Mouse (Mus musculus): ENCODE measurements around the gene Olfr1280. TPM values are rescaled to one million over a fixed set of nuclear protein-coding genes. Genes with fewer than 3 reads are reported as not detected.

Gene Olfr1280
- polyA plus RNA-seq (2012; rRNA removed), result not detected in 2 replicates

GRCm38 (mm10) chr2:111313717-111314116 lies at the start of gene Olfr1280:
Olfr1280 (plus strand) TSS chr2:111314017.

DNA sequence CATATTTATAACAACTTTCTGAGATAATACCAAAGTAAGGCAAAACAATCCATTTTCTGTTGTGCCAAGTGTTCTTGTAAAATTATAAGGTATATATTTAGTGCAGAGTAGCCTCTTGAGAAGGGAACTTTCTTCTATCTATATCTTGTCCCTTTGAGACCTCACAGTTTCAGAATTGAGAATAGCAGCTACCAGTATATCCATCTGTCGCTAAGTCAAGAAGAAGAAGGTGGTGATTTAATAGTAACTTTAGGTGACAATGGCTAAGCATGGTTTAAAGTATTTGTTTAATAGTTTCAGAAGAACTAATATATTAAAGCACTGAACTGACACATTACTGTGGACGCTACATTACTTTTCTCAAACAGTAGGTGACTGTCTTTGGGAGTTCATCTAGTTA lies 39.8 kb upstream of the Olfr1280 start, which contains the start of gene Olfr1277:
Olfr1277 (minus strand) TSS at position 101 of the 400 bp plus-strand sequence.

DNA sequence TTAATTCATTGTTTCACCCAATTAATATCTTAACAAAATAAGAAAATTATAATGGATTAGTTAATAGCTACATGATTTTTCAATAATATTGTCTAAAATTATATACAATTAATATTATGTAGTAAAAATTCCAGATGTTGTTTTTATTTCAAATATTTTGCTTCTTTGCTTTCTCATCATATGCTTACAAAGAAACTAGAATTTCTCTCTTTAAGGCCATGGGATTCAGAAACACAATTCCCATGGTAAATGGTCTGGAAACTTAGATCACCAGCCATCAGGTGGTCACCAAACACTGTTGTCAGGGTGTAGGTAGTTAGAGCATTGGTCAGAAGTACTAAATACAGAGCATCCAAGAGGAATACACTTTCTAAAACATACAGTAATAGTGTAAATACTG lies 24.0 kb upstream of the Olfr1280 start, which contains the start of gene Olfr1278:
Olfr1278 (plus strand) TSS at position 301 of the 400 bp plus-strand sequence.

DNA sequence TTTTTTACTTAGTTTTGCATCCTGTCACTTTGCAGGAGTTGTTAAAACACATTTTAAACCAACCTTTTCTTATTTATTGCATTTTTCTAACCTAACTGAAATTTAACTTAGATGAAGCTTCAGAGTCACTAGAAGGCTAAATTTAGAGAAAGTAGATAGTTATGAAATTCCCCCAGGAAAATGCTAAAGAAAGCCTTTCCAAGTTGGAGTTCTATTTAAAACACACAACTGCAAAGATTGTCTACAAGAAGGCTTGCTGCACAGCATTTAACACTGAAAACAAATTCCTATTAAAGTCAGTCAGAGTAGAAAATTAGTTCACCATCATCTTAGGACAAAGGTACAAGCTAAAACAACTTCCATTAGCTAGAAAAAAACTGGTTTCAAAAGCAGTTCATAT lies 13.4 kb upstream of the Olfr1280 start, which contains the start of gene Olfr1279:
Olfr1279 (plus strand) TSS at position 262 of the 400 bp plus-strand sequence.

DNA sequence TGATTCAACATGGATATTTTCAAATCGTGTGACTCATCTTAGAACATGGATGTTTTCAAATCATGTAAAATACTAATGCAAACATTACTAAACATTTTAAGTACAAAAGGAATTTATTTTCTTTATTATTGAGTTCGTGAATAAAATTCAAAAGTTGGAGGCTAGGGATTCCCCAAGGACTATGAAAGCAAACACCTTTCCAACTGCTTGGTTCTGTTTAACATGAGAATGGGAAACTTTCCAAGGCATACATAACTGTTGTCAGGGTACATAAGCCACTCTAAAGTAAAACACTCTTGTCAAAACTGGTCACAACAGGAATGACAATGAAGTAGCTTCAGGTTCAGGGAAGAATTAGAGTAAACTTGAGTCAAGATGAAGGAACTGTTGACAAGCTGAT lies 12.4 kb downstream of the Olfr1280 start, which contains the start of gene Olfr1281:
Olfr1281 (plus strand) TSS at position 301 of the 400 bp plus-strand sequence.

DNA sequence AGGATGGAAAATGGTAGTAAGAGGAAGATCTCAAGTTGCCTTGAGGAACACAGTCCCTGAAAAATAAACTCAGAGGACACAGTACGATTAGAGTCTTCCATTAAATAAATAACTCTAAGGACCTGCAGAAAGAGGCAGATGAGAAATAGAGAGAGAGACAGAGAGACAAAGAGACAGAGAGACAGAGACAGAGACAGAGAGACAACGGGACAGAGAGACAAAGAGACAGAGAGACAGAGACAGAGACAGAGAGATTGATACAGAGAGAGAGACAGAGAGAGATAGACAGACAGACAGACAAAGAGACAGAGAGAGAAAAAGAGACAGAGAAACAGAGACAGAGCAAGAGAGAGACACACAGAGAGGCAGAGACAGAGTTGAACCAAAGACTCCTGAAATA lies 22.2 kb downstream of the Olfr1280 start, which contains the start of gene Olfr1282:
Olfr1282 (minus strand) TSS at position 101 of the 400 bp plus-strand sequence.

DNA sequence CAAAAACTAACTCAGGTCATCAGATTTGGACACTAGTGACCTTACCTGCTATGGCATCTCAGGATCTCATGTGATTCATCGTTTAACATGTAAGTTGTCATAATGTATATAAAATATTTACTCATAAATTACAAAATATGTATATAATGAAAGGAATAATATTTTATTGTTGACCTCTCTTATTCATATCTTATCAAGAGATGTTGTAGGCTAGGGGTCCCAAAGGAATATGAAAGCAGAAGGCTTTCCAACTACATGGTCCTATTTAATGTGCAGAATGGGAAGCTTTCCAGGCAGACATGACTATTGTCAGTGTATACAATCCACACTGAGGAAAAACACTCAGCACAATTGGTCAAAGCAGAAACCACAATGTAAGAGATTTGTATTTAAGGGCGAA lies 52.7 kb downstream of the Olfr1280 start, which contains the start of gene Olfr1283:
Olfr1283 (plus strand) TSS at position 301 of the 400 bp plus-strand sequence.

GRCm38 (mm10) chr2:111375222-111375621 lies 61.4 kb downstream of the Olfr1280 start, which contains the start of gene Olfr1284:
Olfr1284 (plus strand) TSS chr2:111375522.

Other genes with a start within 250 kb of the Olfr1280 start
- gene Gm13941, start 208.0 kb upstream of the Olfr1280 start, polyA plus RNA-seq (2012; rRNA removed), result not detected in 2 replicates
- not detected in 2 replicates for gene Gm15130, start 161.1 kb upstream of the Olfr1280 start, polyA plus RNA-seq (2012; rRNA removed)
- gene 4930430A15Rik, start 84.4 kb upstream of the Olfr1280 start, polyA plus RNA-seq (2012; rRNA removed), result not detected in 2 replicates
- not detected in 2 replicates for gene Olfr1275, start 78.7 kb upstream of the Olfr1280 start, polyA plus RNA-seq (2012; rRNA removed)
- not detected in 2 replicates for gene Olfr1276, start 59.5 kb upstream of the Olfr1280 start, polyA plus RNA-seq (2012; rRNA removed)
- gene Olfr1277, start 39.9 kb upstream of the Olfr1280 start, polyA plus RNA-seq (2012; rRNA removed), result not detected in 2 replicates
- gene Olfr1278, start 23.9 kb upstream of the Olfr1280 start, polyA plus RNA-seq (2012; rRNA removed), result not detected in 2 replicates
- not detected in 2 replicates for gene Olfr1279, start 13.4 kb upstream of the Olfr1280 start, polyA plus RNA-seq (2012; rRNA removed)
- gene Olfr1281, start 12.5 kb downstream of the Olfr1280 start, polyA plus RNA-seq (2012; rRNA removed), result not detected in 2 replicates
- not detected in 2 replicates for gene Olfr1282, start 22.1 kb downstream of the Olfr1280 start, polyA plus RNA-seq (2012; rRNA removed)
- not detected in 2 replicates for gene Olfr1283, start 52.8 kb downstream of the Olfr1280 start, polyA plus RNA-seq (2012; rRNA removed)
- gene Olfr1284, start 61.5 kb downstream of the Olfr1280 start, polyA plus RNA-seq (2012; rRNA removed), result not detected in 2 replicates
- gene Olfr1286, start 109.1 kb downstream of the Olfr1280 start, polyA plus RNA-seq (2012; rRNA removed), result not detected in 2 replicates
- gene Olfr1287, start 135.1 kb downstream of the Olfr1280 start, polyA plus RNA-seq (2012; rRNA removed), result not detected in 2 replicates
- not detected in 2 replicates for gene Olfr1288, start 160.1 kb downstream of the Olfr1280 start, polyA plus RNA-seq (2012; rRNA removed)
- not detected in 2 replicates for gene Olfr1289, start 166.8 kb downstream of the Olfr1280 start, polyA plus RNA-seq (2012; rRNA removed)
- not detected in 2 replicates for gene Olfr1290, start 179.8 kb downstream of the Olfr1280 start, polyA plus RNA-seq (2012; rRNA removed)
- not detected in 2 replicates for gene Olfr1291-ps1, start 183.2 kb downstream of the Olfr1280 start, polyA plus RNA-seq (2012; rRNA removed)
- gene Olfr1293-ps, start 211.2 kb downstream of the Olfr1280 start, polyA plus RNA-seq (2012; rRNA removed), result not detected in 2 replicates
- not detected in 2 replicates for gene Olfr1294, start 226.3 kb downstream of the Olfr1280 start, polyA plus RNA-seq (2012; rRNA removed)